Mouse (Mus musculus) cerebellum, postnatal 10 days (tissue): ENCODE data around the gene Art1.
A peak's percentile ranks its signal among the peaks of the same experiment; 100 is the strongest.

ENCODE experiments used
- DNase-seq, 2 experiments: peaks; one replicate each; pipeline ENCODE4 v3.0.0; 2021; ENCODE audit warnings: mixed read lengths in 2 of 2

The Art1 gene

GRCm38 (mm10) chr7:102109746-102110145 lies 8.2 kb downstream of the Art1 start:
- DNase-seq: no peak

DNA sequence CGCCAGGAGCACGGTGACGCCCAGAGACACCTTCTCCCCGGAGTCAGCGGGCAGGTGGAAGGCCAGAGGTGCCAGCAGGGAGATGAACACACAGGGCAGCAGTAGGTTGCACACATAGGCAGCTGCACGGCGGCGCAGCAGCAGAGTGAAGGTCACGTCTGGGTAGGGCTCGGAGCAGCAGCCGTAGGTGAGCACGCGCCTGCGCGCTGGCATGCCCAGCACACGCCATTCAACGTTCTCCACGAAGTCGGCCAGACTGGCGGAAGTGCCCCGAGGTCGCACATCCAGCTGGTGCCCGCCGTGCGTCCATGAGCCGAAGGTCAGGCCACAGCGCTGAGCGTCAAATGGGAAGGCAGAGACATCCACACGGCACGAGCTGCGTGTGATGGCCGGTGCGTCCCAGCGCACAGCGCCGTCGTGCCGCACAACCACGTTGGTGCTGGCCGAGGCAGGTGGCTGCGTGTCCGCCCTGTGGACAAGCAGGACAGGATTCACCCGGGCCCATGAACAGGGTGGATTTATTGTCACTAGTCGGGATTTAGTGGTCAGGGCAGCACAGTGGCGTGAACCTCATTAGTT lies 11.7 kb downstream of the Art1 start:
- DNase-seq: no peak

DNA sequence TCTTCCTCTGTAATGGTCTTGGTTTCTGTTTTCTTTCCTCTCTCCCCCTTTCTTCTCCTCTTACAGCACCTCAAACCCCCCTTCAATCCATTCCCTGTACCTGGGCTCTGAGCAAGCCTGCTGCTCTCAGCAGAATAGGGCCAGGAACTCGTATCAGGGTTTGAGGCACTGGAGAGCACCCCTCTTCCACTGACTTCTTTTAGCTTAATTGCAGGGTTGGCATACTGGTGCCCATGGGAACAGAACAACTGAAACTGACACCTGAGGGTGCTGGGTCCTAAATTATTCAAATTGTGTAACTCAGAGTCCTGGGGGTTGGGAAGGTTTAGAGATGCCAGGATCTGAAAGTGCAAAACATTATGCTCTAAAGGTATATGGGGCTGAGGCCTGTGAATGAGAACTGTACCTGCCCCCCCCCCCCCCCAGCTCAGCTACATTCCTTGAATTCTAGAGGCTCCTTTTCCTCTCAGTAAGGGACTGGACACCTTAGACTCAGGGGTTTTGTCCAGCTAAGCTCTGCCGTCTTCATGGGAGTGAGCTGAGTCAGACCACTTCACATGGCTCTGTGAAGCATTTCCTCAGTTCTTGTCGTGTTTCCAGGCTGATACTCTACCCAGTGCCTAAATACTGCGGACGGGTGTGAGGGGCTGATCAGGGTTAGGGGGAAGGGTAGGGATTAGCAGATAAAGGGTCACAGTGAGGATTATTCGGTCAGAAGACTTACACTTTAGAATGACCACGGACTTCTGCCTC lies 15.2 kb downstream of the Art1 start, which contains the start of gene Chrna10:
TSS of gene Chrna10 (minus strand) at position 250 of the 753 bp plus-strand sequence.
- no peak for DNase-seq

GRCm38 (mm10) chr7:102117382-102117781 lies 15.8 kb downstream of the Art1 start:
- no peak for DNase-seq

GRCm38 (mm10) chr7:102120326-102120725 lies 18.8 kb downstream of the Art1 start:
- DNase-seq: peak; percentile 62 to 78

DNA sequence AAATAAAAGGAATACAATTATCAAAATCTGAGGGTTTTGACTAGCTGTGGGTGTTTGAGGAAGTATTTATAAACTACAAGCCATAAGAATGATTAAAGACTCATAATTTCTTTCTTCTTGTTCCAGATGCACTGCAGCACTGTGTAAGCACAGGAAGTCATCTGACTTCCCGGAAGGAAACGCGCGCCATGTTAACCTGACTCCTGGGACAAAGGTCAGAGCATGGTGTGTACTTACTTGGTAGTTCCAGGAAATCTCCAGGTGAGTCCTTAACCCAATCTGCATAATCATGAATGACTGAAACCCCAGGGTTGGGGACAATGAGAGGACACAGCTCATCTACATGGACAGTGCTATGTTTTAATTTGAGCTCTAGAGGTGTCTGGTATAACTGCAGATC lies 30.9 kb downstream of the Art1 start:
- DNase-seq: no peak

- DNase-seq: peak; percentile 65 to 70
Observed at GRCm38 (mm10) chr7:102137464-102137863, 35.9 kb downstream of the Art1 start.

DNA sequence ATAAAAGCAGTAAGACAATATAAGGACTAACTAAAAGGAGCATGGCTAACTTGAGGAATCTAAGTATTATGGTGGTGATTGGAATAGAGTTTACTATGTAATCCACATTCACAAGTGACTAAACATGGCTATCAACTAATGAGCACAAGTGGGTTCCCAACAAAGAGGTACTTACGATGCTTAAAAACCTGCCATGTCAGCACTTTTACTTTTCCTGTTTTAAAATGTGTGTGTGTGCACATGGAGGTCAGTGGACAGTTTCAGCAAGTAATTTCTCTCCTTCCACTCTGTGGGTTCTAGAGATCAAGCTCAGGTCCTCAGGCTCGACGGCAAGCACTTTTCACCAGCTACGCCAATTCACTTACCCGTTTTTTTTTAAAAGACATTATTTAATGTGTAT lies 36.4 kb downstream of the Art1 start:
- DNase-seq: no peak

DNA sequence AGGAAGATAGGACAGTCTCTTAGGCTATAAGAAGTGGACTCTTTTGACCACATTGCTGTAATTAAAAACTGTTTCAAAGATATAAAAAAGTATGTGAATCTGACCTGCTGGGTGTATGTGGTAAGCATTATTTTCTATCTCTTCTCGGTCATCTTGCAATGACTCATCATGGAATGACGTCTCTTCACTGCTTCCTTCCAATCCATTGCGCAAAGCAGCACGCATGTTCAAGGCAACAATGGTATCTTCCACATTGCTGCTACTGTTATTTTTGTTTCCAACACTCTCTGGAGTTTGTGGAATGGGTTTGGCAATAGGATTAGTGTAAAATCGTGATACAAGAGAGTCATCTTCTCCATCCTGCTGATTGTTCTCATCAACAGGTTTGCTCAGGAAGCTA lies 52.1 kb downstream of the Art1 start:
- no peak for DNase-seq
